Mouse (Mus musculus): ENCODE measurements around the gene Cd44.

Cd44 gene

GRCm38 (mm10) chr2:102913833-102914545, 12.5 kb upstream of the Cd44 start:
- no peak for DNase-seq (ENCODE audit: low spot score in 2 of 2)

GRCm38 (mm10) chr2:102912951-102913350, 11.5 kb upstream of the Cd44 start:
- no peak for DNase-seq (ENCODE audit: low spot score in 2 of 2)

GRCm38 (mm10) chr2:102912469-102912868, 11.0 kb upstream of the Cd44 start:
- no peak for DNase-seq (ENCODE audit: low spot score in 2 of 2)

GRCm38 (mm10) chr2:102909403-102909802, 7.9 kb upstream of the Cd44 start:
- DNase-seq (ENCODE audit: low spot score in 2 of 2), result no peak

- no peak for DNase-seq (ENCODE audit: low spot score in 2 of 2)
These were observed 4.1 kb upstream of the Cd44 start for GRCm38 (mm10) chr2:102905604-102906003.

- DNase-seq (ENCODE audit: low spot score in 2 of 2), result no peak
These were observed 361 bp upstream of the Cd44 start for GRCm38 (mm10) chr2:102901828-102902223.

- DNase-seq (ENCODE audit: low spot score in 2 of 2), result no peak
These were observed 1.2 kb downstream of the Cd44 start for GRCm38 (mm10) chr2:102900230-102900721.

GRCm38 (mm10) chr2:102899238-102899637, 2.2 kb downstream of the Cd44 start:
- peak; percentile 22 to 29 for DNase-seq (ENCODE audit: low spot score in 2 of 2)

- no peak for DNase-seq (ENCODE audit: low spot score in 2 of 2)
These were observed 2.9 kb downstream of the Cd44 start for GRCm38 (mm10) chr2:102898585-102898984.

- DNase-seq (ENCODE audit: low spot score in 2 of 2), result no peak
These were observed 5.3 kb downstream of the Cd44 start for GRCm38 (mm10) chr2:102896154-102896553.

- DNase-seq (ENCODE audit: low spot score in 2 of 2), result no peak
These were observed 6.3 kb downstream of the Cd44 start for GRCm38 (mm10) chr2:102895197-102895596.

GRCm38 (mm10) chr2:102894785-102895184, 6.7 kb downstream of the Cd44 start:
- no peak for DNase-seq (ENCODE audit: low spot score in 2 of 2)

GRCm38 (mm10) chr2:102888688-102889225, 12.7 kb downstream of the Cd44 start:
- DNase-seq (ENCODE audit: low spot score in 2 of 2), result no peak

GRCm38 (mm10) chr2:102887137-102887536, 14.3 kb downstream of the Cd44 start:
- peak in 1 of 2 experiments; percentile 40 for DNase-seq (ENCODE audit: low spot score in 2 of 2)

GRCm38 (mm10) chr2:102886306-102886935, 15.0 kb downstream of the Cd44 start:
- no peak for DNase-seq (ENCODE audit: low spot score in 2 of 2)

- DNase-seq (ENCODE audit: low spot score in 2 of 2), result no peak
These were observed 18.7 kb downstream of the Cd44 start for GRCm38 (mm10) chr2:102882597-102883272.

GRCm38 (mm10) chr2:102882004-102882588, 19.4 kb downstream of the Cd44 start:
- no peak for DNase-seq (ENCODE audit: low spot score in 2 of 2)

GRCm38 (mm10) chr2:102878513-102878912, 23.0 kb downstream of the Cd44 start:
- DNase-seq (ENCODE audit: low spot score in 2 of 2), result no peak

- no peak for DNase-seq (ENCODE audit: low spot score in 2 of 2)
These were observed 24.0 kb downstream of the Cd44 start for GRCm38 (mm10) chr2:102877463-102877862.

GRCm38 (mm10) chr2:102876141-102876540, 25.3 kb downstream of the Cd44 start:
- no peak for DNase-seq (ENCODE audit: low spot score in 2 of 2)

- peak; percentile 76 to 87 for DNase-seq (ENCODE audit: low spot score in 2 of 2)
These were observed 27.6 kb downstream of the Cd44 start for GRCm38 (mm10) chr2:102873848-102874247.

- no peak for DNase-seq (ENCODE audit: low spot score in 2 of 2)
These were observed 28.3 kb downstream of the Cd44 start for GRCm38 (mm10) chr2:102873194-102873593.

All from natural killer cell, adult 2 months (primary cell).